Mouse (Mus musculus) liver, adult 2 months (tissue): ENCODE data around the gene Krtdap.

ENCODE experiments used
- CTCF ChIP-seq: fragments of 200-500 bp; IDR thresholded peaks from 2 replicates; pipeline ENCODE4 v1.5.1; 2011; ENCODE audit warnings: low read depth, low read length, control low read depth
- POLR2A ChIP-seq: fragments of 200-500 bp; IDR thresholded peaks from 2 replicates; pipeline ENCODE4 v1.6.1; 2011; ENCODE audit warnings: low read length, control low read depth; ENCODE audit not compliant: insufficient read depth; ENCODE audit errors: extremely low read depth

DNA sequence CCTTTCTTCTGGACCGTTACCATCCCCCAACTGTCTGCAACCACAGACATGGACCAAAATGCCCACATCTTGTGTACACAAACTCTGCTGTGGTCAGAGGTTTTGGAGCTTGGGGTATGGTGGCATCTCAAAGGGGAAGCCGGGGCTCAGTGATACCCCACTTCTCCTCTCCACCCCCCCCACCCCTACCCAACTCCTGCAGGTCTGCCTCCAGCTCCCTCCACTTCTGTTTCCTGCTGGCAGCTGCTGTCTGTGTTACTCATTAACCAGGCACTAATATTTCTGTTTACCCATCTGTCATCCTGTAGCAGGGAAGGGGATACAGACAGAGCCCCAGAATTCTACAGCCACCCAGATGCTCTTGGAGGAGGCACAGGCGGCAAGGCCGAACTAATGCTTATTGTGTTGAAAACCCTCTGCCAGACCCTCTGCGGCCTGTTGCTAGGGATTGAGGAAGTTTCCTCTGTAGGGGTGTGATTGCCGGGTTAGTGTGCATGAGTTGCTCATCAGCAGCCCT is 24.7 kb downstream of the Krtdap start:
- TF ChIP-seq CTCF, result no peak
- no peak for TF ChIP-seq POLR2A
